Mouse (Mus musculus) ES-E14 (cell line): Measurements from ENCODE around the gene Rbmx. TPM values are rescaled to one million over a fixed set of nuclear protein-coding genes. Genes with fewer than 3 reads are reported as not detected.
A peak's percentile ranks its signal among the peaks of the same experiment; 100 is the strongest.

Source experiments
- DNase-seq: peaks from one replicate; pipeline ENCODE4 v3.0.0-alpha.2; 2013; ENCODE audit warnings: low read depth, low spot score
- H3K27ac ChIP-seq: 2 replicates; pipeline ENCODE4 v1.5.1; 2012; ENCODE audit warnings: low read depth, mild to moderate bottlenecking, low read length, moderate library complexity, mixed read lengths; ENCODE audit not compliant: poor library complexity, insufficient read depth, severe bottlenecking
- H3K36me3 ChIP-seq: 2 replicates; pipeline ENCODE4 v1.6.1; 2012; ENCODE audit warnings: mild to moderate bottlenecking, low read length, moderate library complexity, mixed read lengths; ENCODE audit not compliant: control insufficient read depth, poor library complexity, insufficient read depth, severe bottlenecking
- H3K4me1 ChIP-seq, 2 experiments: fragments of 150-350 bp in 1 of 2; sonication (generic) in 1 of 2; 2 replicates each; pipeline ENCODE4 v1.6.1; 2012; ENCODE audit warnings: low read length in 2 of 2, mild to moderate bottlenecking in 1 of 2, mixed read lengths in 1 of 2; ENCODE audit not compliant: control insufficient read depth in 2 of 2, insufficient read depth in 2 of 2, poor library complexity in 1 of 2
- H3K4me3 ChIP-seq, 2 experiments: fragments of 150-350 bp in 1 of 2; sonication (generic) in 1 of 2; 2 replicates each; pipeline ENCODE4 v1.5.1; 2012; ENCODE audit warnings: low read length in 2 of 2, low read depth in 1 of 2, mild to moderate bottlenecking in 1 of 2, mixed read lengths in 1 of 2; ENCODE audit not compliant: insufficient read depth in 1 of 2, poor library complexity in 1 of 2, severe bottlenecking in 1 of 2
- H3K9ac ChIP-seq: 2 replicates; pipeline ENCODE4 v1.6.1; 2012; ENCODE audit warnings: low read depth, mild to moderate bottlenecking, low read length, mixed read lengths; ENCODE audit not compliant: poor library complexity, insufficient read depth, severe bottlenecking
- H3K9me3 ChIP-seq: fragments of 150-350 bp; sonication (generic); 2 replicates; pipeline ENCODE4 v1.6.1; 2012; ENCODE audit warnings: low read depth, mild to moderate bottlenecking, low read length; ENCODE audit not compliant: control insufficient read depth, insufficient read depth
- CHD2 ChIP-seq: IDR thresholded peaks from 2 replicates; pipeline ENCODE4 v1.6.1; 2014; ENCODE audit warnings: mild to moderate bottlenecking, low read depth, low read length, inconsistent platforms
- HCFC1 ChIP-seq: IDR thresholded peaks from 2 replicates; pipeline ENCODE4 v1.6.1; 2012; ENCODE audit warnings: low read length, inconsistent platforms, borderline replicate concordance; ENCODE audit not compliant: insufficient read depth
- MAFK ChIP-seq: IDR thresholded peaks from 2 replicates; pipeline ENCODE4 v1.6.1; 2014; ENCODE audit warnings: mild to moderate bottlenecking, low read depth, low read length, inconsistent platforms; ENCODE audit not compliant: insufficient read depth
- ZC3H11A ChIP-seq: IDR thresholded peaks from 2 replicates; pipeline ENCODE4 v1.6.1; 2012; ENCODE audit warnings: low read depth, mild to moderate bottlenecking, inconsistent platforms, low read length, borderline replicate concordance
- ZNF384 ChIP-seq: IDR thresholded peaks from 2 replicates; pipeline ENCODE4 v1.6.1; 2012; ENCODE audit warnings: low read depth, low read length, inconsistent platforms
- in situ Hi-C, 2 experiments: fragments of 600-800 bp; cut with MboI; formaldehyde crosslinking; loops; one replicate each; pipeline ENCODE4 v1.15.1; 2025; ENCODE audit warnings: low sequenced_read_pairs in 2 of 2, inconsistent platforms in 1 of 2; ENCODE audit not compliant: unreplicated experiment in 2 of 2
- total RNA-seq: library from RNA; depleted of rRNA; stranded (reverse); fragments of 300-350 nt; gene quantifications from 2 replicates; pipeline ENCODE4 v1.2.3, GENCODE M21; 2012

The Rbmx gene
- total RNA-seq, 1 experiment: 16.5 TPM

GRCm38 (mm10) chrX:57364891-57365569 is 27.8 kb downstream of the Rbmx start:
- in situ Hi-C loops: no loop called here
- TF ChIP-seq CHD2: no peak
- no peak for TF ChIP-seq HCFC1
- TF ChIP-seq ZNF384: no peak
- no peak for TF ChIP-seq ZC3H11A
- no peak for TF ChIP-seq MAFK
- Histone ChIP-seq H3K4me3 (no peak overlapping the region), H3K4me1 (peaks cover 0 to 2% of the 10 kb centered on the region in 2 experiments; a peak in 1 of 4 replicates), H3K27ac (no peak overlapping the region), H3K9ac (no peak overlapping the region), H3K9me3 (no peaks in the 10 kb centered on the region), H3K36me3 (no peaks in the 10 kb centered on the region)
- DNase-seq: no peak

GRCm38 (mm10) chrX:57359316-57359715 is 33.5 kb downstream of the Rbmx start:
- no peaks in the 10 kb centered on the region for H3K9me3 ChIP-seq
- peaks cover 0 to 5% of the 10 kb centered on the region in 2 experiments; a peak in 1 of 4 replicates for H3K4me1 ChIP-seq
- H3K9ac ChIP-seq: no peak overlapping the region
- peak overlapping the region; percentile 47; the same call in 1 of the 2 replicates for H3K27ac ChIP-seq
- no peaks in the 10 kb centered on the region for H3K36me3 ChIP-seq
- in situ Hi-C loops: no loop called here
- no peak for TF ChIP-seq CHD2
- 0 out of 2 replicates have a peak, but pooled peaks have one; percentile 5 for TF ChIP-seq ZNF384
- TF ChIP-seq MAFK: no peak
- peak; percentile 16 for DNase-seq
- no peak overlapping the region for H3K4me3 ChIP-seq

- no peak overlapping the region for H3K27ac ChIP-seq
- H3K4me3 ChIP-seq: no peak overlapping the region
- no peaks in the 10 kb centered on the region for H3K36me3 ChIP-seq
- no peak overlapping the region for H3K9ac ChIP-seq
- no peaks in the 10 kb centered on the region for H3K4me1 ChIP-seq
- H3K9me3 ChIP-seq: no peaks in the 10 kb centered on the region
- in situ Hi-C loops: no loop called here
- DNase-seq: no peak
- TF ChIP-seq HCFC1: no peak
- TF ChIP-seq MAFK: no peak
- no peak for TF ChIP-seq ZNF384
- TF ChIP-seq CHD2: no peak
Observed at GRCm38 (mm10) chrX:57339220-57339619, 53.6 kb downstream of the Rbmx start.

- no peaks in the 10 kb centered on the region for H3K9me3 ChIP-seq
- in situ Hi-C loops: no loop called here
- no peak within 1 kb of the TSS for H3K4me3 ChIP-seq
- no peak for TF ChIP-seq ZC3H11A
- no peak for TF ChIP-seq ZNF384
- no peak for TF ChIP-seq CHD2
- no peak for TF ChIP-seq MAFK
- TF ChIP-seq HCFC1: no peak
- no peaks in the 10 kb centered on the region for H3K4me1 ChIP-seq
- no peak within 1 kb of the TSS for H3K27ac ChIP-seq
- H3K36me3 ChIP-seq: no peaks in the 10 kb centered on the region
- H3K9ac ChIP-seq: no peak within 1 kb of the TSS
- no peak for DNase-seq
Observed at GRCm38 (mm10) chrX:57338371-57339211, 54.2 kb downstream of the Rbmx start, which contains the start of gene Arhgef6. Gene Arhgef6, minus strand, starts transcription at chrX:57338729.
